Comparison of ENCODE assay signal across 9 mouse cellular contexts in the genomic region with DNA sequence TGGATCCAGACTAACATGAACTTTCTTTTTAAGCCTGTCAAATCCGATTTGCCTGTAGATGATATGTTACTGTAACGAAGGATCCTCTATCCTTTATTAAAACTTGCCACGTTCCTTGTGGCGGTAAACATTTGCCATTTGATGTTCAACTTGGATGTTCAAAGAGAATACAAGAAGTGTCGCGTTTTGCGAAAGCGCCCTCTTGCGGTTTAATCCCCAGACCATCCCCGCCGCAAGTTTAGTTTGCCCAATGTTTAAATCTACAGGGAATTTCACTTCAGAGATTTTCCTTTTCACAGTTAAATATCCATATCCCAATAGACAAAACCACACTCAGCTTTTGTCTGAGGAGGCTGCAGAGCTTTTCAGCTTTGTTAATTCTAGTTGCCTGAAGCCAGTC. TPM values are rescaled to one million over a fixed set of nuclear protein-coding genes. Genes with fewer than 3 reads are reported as not detected.
DNase-seq lines count a peak whose midpoint lies in the region; TF ChIP-seq lines count a peak whose summit lies in the region.
"Had no signal": no experiment of that assay in that cellular context is flagged by ENCODE, and none has a peak within 500 bp of the region (broad histone marks: within the 10 kb centered on the region; RNA-seq: fewer than 3 reads in every experiment).

No protein-coding gene starts in this region.

- 17% methylated on average over 11 of the region's 11 CpGs for WGBS in heart, adult 2 months

- TF ChIP-seq EP300 in heart, adult 2 months (IDR thresholded peaks at IDR 0.05; ENCODE audit: insufficient read depth, low read depth, low read length) = no peak

- TF ChIP-seq CTCF in heart, adult 2 months (IDR thresholded peaks at IDR 0.05) = peak; percentile 75

- H3K36me3 ChIP-seq in heart, adult 2 months (ENCODE audit: control insufficient read depth, insufficient read depth, low read length) = no peaks in the 10 kb centered on the region

- no peak for TF ChIP-seq POLR2A in heart, adult 2 months (IDR thresholded peaks at IDR 0.05; ENCODE audit: insufficient read depth, low read depth, low read length)

- no peak overlapping the region for H3K9ac ChIP-seq in heart, adult 2 months (ENCODE audit: low read depth, low read length)

- H3K27me3 ChIP-seq in heart, adult 2 months (ENCODE audit: control insufficient read depth, insufficient read depth, low read length) = no peaks in the 10 kb centered on the region

- intact Hi-C loops in heart, adult 2 months (cut with DNase I) = loop anchor here (1.0 kb wide), 1 partner anchor 204 kb away; no protein-coding TSS in a partner anchor
- intact Hi-C loops in heart, postnatal 25 days (cut with DNase I) = loop anchor here (1.0 kb wide), 1 partner anchor 204 kb away; no protein-coding TSS in a partner anchor
- intact Hi-C loops in left cerebral cortex, postnatal 14 days (cut with DNase I) = loop anchor here (5.0 kb wide), 1 partner anchor 202 kb away; no protein-coding TSS in a partner anchor

- no peaks in the 10 kb centered on the region for H3K4me1 ChIP-seq in heart, adult 2 months (ENCODE audit: control insufficient read depth, insufficient read depth, low read length)

- no peaks in the 10 kb centered on the region for H3K79me2 ChIP-seq in heart, adult 2 months (replicated peaks; ENCODE audit: control insufficient read depth, insufficient read depth, low read length)

- H3K4me3 ChIP-seq in heart, adult 2 months = no peak overlapping the region
- H3K4me3 ChIP-seq: myocyte had no signal

- H3K27ac ChIP-seq in heart, adult 2 months = no peak overlapping the region

- peak; percentile 22 to 54 for DNase-seq in heart, adult 2 months
- DNase-seq in heart, postnatal 25 days (ENCODE audit: low spot score) = no peak
- peak; percentile 9 for DNase-seq in CD4-positive helper T cell, adult 2 months (ENCODE audit: low read depth, low spot score)
- peak; percentile 16 for DNase-seq in cerebellum, adult 11 months
- DNase-seq in gastrocnemius, postnatal 4 days (ENCODE audit: low spot score in 2 of 2) = peak; percentile 27 to 49
- DNase-seq in left cerebral cortex, postnatal 14 days (ENCODE audit: low spot score in 2 of 2) = peak; percentile 9 to 67
- peak; percentile 73 for DNase-seq in retina, embryonic 14.5 days (ENCODE audit: low spot score)
- DNase-seq in Muller cell, postnatal 12 days (ENCODE audit: inconsistent ontology term) = no peak

RNA-seq across cellular contexts. Expression of a gene that starts 33.6 kb away (rescaled TPM):
- total RNA-seq in heart, adult 2 months (2021) = 1 to 10 TPM; 1.4 to 2.5 TPM
- 0.92 and 0.97 TPM in 2 replicates for polyA plus RNA-seq in heart, adult 2 months (2012; rRNA removed)
- 1 to 10 TPM; 2.5 to 3.1 TPM for total RNA-seq in heart, postnatal 25 days (2021)
- total RNA-seq in gastrocnemius, postnatal 4 days (2021) = 10 to 100 TPM in 1 of 2 experiments, 1 to 10 TPM in 1; 8.1 to 10.5 TPM
- 1 to 10 TPM; 3.5 to 4.1 TPM for total RNA-seq in left cerebral cortex, postnatal 14 days (2021)

RNA-seq across cellular contexts. Expression of a gene that starts 39.8 kb away (rescaled TPM):
- total RNA-seq in heart, adult 2 months (2021) = 1 to 10 TPM; 8.0 to 10.0 TPM
- polyA plus RNA-seq in heart, adult 2 months (2012; rRNA removed) = 8.5 and 14.1 TPM in 2 replicates
- total RNA-seq in heart, postnatal 25 days (2021) = 10 to 100 TPM; 12.2 to 12.4 TPM
- total RNA-seq in gastrocnemius, postnatal 4 days (2021) = 10 to 100 TPM; 37.9 to 39.8 TPM
- total RNA-seq in left cerebral cortex, postnatal 14 days (2021) = 10 to 100 TPM; 69.9 to 73.5 TPM

Comparison
In these comparisons a context has a peak if more than half of its experiments do, and no peak if none do; other contexts are left out.
1. DNase-seq: peak in heart, adult 2 months (2 of 2), CD4-positive helper T cell, adult 2 months (single experiment), cerebellum, adult 11 months (single experiment), gastrocnemius, postnatal 4 days (2 of 2), left cerebral cortex, postnatal 14 days (2 of 2) and retina, embryonic 14.5 days (single experiment); none in heart, postnatal 25 days (single experiment) and Muller cell, postnatal 12 days (single experiment).